Mouse (Mus musculus) CH12.LX (cell line): Measurements from ENCODE around the gene Prr5l.

Experiments used
- CHD2 ChIP-seq: IDR thresholded peaks from 2 replicates; pipeline ENCODE4 v1.6.1; 2011; ENCODE audit warnings: low read length, improper control_type of control experiment
- MXI1 ChIP-seq: IDR thresholded peaks from 2 replicates; pipeline ENCODE4 v1.6.1; 2011; ENCODE audit warnings: mild to moderate bottlenecking, low read depth, low read length, improper control_type of control experiment
- MYC ChIP-seq: IDR thresholded peaks from 2 replicates; pipeline ENCODE4 v1.6.1; 2011; ENCODE audit warnings: low read depth, mild to moderate bottlenecking, improper control_type of control experiment, low read length
- POLR2A ChIP-seq: IDR thresholded peaks from 2 replicates; pipeline ENCODE4 v1.6.1; 2011; ENCODE audit warnings: low read depth, mild to moderate bottlenecking, improper control_type of control experiment, low read length
- TCF12 ChIP-seq: IDR thresholded peaks from 2 replicates; pipeline ENCODE4 v1.6.1; 2014; ENCODE audit warnings: low read depth, mild to moderate bottlenecking, inconsistent platforms, low read length, improper control_type of control experiment
- ZMIZ1 ChIP-seq: IDR thresholded peaks from 2 replicates; pipeline ENCODE4 v1.6.1; 2012; ENCODE audit warnings: low read depth, mild to moderate bottlenecking, inconsistent platforms, low read length, improper control_type of control experiment

DNA sequence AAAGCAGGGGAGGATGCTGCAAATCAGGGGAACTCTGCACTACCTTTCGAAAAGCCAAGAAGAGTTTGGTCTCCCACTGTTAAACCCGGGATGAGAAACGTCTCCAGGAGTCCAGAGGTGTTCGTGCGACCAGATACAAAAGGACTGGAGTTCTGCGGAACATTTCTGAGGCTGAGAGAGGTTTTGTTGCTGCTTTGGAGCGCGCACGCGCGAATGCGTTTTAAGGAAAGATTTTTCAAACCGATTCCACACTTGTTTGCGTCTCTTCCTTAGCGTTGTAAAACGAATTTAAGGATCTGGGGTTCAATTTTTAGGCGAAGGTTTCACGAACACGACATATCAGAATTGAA is 85.0 kb downstream of the Prr5l start:
- no peak for TF ChIP-seq POLR2A
- TF ChIP-seq CHD2: no peak
- TF ChIP-seq MYC: no peak
- TF ChIP-seq MXI1: no peak
- no peak for TF ChIP-seq TCF12
- no peak for TF ChIP-seq ZMIZ1
